Mouse (Mus musculus) heart, adult 2 months (tissue): ENCODE results near the gene Pold1.

Experiments
- CTCF ChIP-seq: fragments of 200-600 bp; IDR thresholded peaks from 2 replicates; pipeline ENCODE4 v1.8.1; 2022; ENCODE audit warnings: antibody characterized with exemption, mild to moderate bottlenecking, moderate library complexity
- EP300 ChIP-seq: fragments of 200-500 bp; IDR thresholded peaks from 2 replicates; pipeline ENCODE4 v1.6.1; 2011; ENCODE audit warnings: low read depth, low read length, control low read depth; ENCODE audit not compliant: insufficient read depth
- POLR2A ChIP-seq: fragments of 200-500 bp; IDR thresholded peaks from 2 replicates; pipeline ENCODE4 v1.6.1; 2011; ENCODE audit warnings: mild to moderate bottlenecking, low read depth, low read length, control low read depth; ENCODE audit not compliant: insufficient read depth

DNA sequence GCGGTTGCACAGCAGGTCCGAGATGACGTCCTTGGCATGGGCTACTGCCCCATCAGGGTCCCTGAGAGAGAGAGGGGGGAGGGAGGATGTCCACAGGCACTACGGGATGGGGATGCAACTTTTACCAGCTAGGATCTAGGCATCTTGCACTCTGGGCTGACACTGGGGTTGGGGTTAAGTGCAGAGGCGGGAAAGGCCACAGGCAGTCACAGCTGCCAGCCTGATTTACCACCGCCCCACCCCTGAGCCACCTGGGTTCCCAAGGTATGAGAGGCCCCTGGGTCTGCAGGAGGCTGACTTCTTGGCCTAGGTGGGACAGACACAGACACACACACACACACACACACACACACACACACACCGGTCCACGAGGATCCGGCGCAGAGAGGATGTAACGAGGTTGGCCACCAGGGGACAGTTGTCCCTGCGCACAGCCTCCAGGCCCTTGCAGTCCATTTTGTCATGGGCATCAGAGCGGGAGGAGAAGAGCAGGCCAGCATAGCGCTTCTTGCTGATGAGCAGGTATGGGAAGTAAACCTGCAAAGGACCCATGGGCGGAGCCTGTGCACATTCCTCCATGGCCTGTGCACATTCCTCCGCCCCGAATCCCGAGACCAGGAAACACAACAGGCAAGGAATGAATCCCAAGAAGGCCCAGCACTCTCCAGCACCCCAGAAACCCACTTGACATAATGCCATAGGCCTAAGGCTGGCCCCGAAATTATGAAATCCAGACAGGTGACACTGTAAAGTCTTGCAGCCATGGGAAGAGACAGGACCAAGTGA lies 13.8 kb downstream of the Pold1 start:
- TF ChIP-seq CTCF (no peak), POLR2A (no peak), EP300 (no peak)
